Mouse (Mus musculus) kidney, adult 2 months (tissue): Measurements from ENCODE around the gene Ggn.

ENCODE experiments used
- CTCF ChIP-seq: fragments of 200-500 bp; conservative IDR thresholded peaks from 2 replicates; pipeline ENCODE4 v1.5.1; 2011; ENCODE audit warnings: low read depth, mild to moderate bottlenecking, control low read depth, low read length, moderate library complexity, mixed read lengths; ENCODE audit not compliant: insufficient read depth, insufficient read length
- POLR2A ChIP-seq: fragments of 200-500 bp; IDR thresholded peaks from one replicate; pipeline ENCODE4 v1.6.1; 2011; ENCODE audit warnings: low read depth, low read length, control low read depth

- TF ChIP-seq CTCF (peak; percentile 58), POLR2A (no peak)
Observed at GRCm38 (mm10) chr7:29128725-29129124, 41.3 kb upstream of the Ggn start.
